Mouse (Mus musculus): ENCODE data around the gene Ccdc134.
"Not testable (repeated sequence)": the region's sequence is repeated elsewhere in the genome, so short reads cannot be mapped to it uniquely, and the experiment has no call there.

Ccdc134 gene

GRCm38 (mm10) chr15:82127426-82128374 is at the start of gene Ccdc134:
Ccdc134 (plus strand) TSS chr15:82127922.
- peak; percentile 96 to 98 for DNase-seq (ENCODE audit: low spot score in 2 of 2)

GRCm38 (mm10) chr15:82079883-82080282 is 47.8 kb upstream of the Ccdc134 start:
- no peak for DNase-seq (ENCODE audit: low spot score in 2 of 2)

GRCm38 (mm10) chr15:82081161-82081560 is 46.6 kb upstream of the Ccdc134 start:
- peak; percentile 73 to 77 for DNase-seq (ENCODE audit: low spot score in 2 of 2)

GRCm38 (mm10) chr15:82085606-82086005 is 42.1 kb upstream of the Ccdc134 start:
- peak; percentile 52 to 59 for DNase-seq (ENCODE audit: low spot score in 2 of 2)

- peak; percentile 45 to 50 for DNase-seq (ENCODE audit: low spot score in 2 of 2)
Observed at GRCm38 (mm10) chr15:82086131-82086530, 41.6 kb upstream of the Ccdc134 start.

GRCm38 (mm10) chr15:82087266-82087665 is 40.5 kb upstream of the Ccdc134 start:
- DNase-seq (ENCODE audit: low spot score in 2 of 2) = no peak

- DNase-seq (ENCODE audit: low spot score in 2 of 2) = no peak
Observed at GRCm38 (mm10) chr15:82091061-82091460, 36.7 kb upstream of the Ccdc134 start.

- DNase-seq (ENCODE audit: low spot score in 2 of 2) = peak; percentile 50 to 63
Observed at GRCm38 (mm10) chr15:82106953-82107555, 20.7 kb upstream of the Ccdc134 start.

- DNase-seq (ENCODE audit: low spot score in 2 of 2) = no peak
Observed at GRCm38 (mm10) chr15:82120544-82120943, 7.2 kb upstream of the Ccdc134 start.

GRCm38 (mm10) chr15:82126690-82127089 is 1.0 kb upstream of the Ccdc134 start:
- DNase-seq (ENCODE audit: low spot score in 2 of 2) = not testable (repeated sequence)

- no peak for DNase-seq (ENCODE audit: low spot score in 2 of 2)
Observed at GRCm38 (mm10) chr15:82128398-82128797, 676 bp downstream of the Ccdc134 start.

GRCm38 (mm10) chr15:82130599-82130998 is 2.9 kb downstream of the Ccdc134 start:
- DNase-seq (ENCODE audit: low spot score in 2 of 2) = no peak

- peak in 1 of 2 experiments; percentile 41 for DNase-seq (ENCODE audit: low spot score in 2 of 2)
Observed at GRCm38 (mm10) chr15:82135372-82135771, 7.7 kb downstream of the Ccdc134 start.

- peak; percentile 67 to 75 for DNase-seq (ENCODE audit: low spot score in 2 of 2)
Observed at GRCm38 (mm10) chr15:82138565-82138964, 10.8 kb downstream of the Ccdc134 start.

GRCm38 (mm10) chr15:82139196-82139595 is 11.5 kb downstream of the Ccdc134 start:
- DNase-seq (ENCODE audit: low spot score in 2 of 2) = no peak

- no peak for DNase-seq (ENCODE audit: low spot score in 2 of 2)
Observed at GRCm38 (mm10) chr15:82140355-82140754, 12.6 kb downstream of the Ccdc134 start.

GRCm38 (mm10) chr15:82144157-82144556 is 16.4 kb downstream of the Ccdc134 start:
- no peak for DNase-seq (ENCODE audit: low spot score in 2 of 2)

- DNase-seq (ENCODE audit: low spot score in 2 of 2) = no peak
Observed at GRCm38 (mm10) chr15:82145408-82145807, 17.7 kb downstream of the Ccdc134 start.

- no peak for DNase-seq (ENCODE audit: low spot score in 2 of 2)
Observed at GRCm38 (mm10) chr15:82145851-82146769, 18.4 kb downstream of the Ccdc134 start.

- DNase-seq (ENCODE audit: low spot score in 2 of 2) = peak; percentile 99
Observed at GRCm38 (mm10) chr15:82146770-82147610, 19.3 kb downstream of the Ccdc134 start, which contains the start of gene Srebf2. Srebf2 (plus strand) TSS chr15:82147181.

All from right cerebral cortex, adult 2 months (tissue).